Mouse (Mus musculus) limb, embryonic 14.5 days (tissue): ENCODE results near the gene Ksr1. TPM values are rescaled to one million over a fixed set of nuclear protein-coding genes. Genes with fewer than 3 reads are reported as not detected.

ENCODE experiments used
- ATAC-seq: fragments of 200-750 bp; cut with Nextera tagmentation; 2 replicates; pipeline ENCODE4 v1.8.0; 2017; ENCODE audit warnings: low read depth, moderate number of reproducible peaks, moderate TSS enrichment; ENCODE audit not compliant: low FRiP score
- DNase-seq: peaks from one replicate; pipeline ENCODE4 v3.0.0-alpha.2; 2015; ENCODE audit warnings: low spot score
- H3K27ac ChIP-seq: fragments of 300-500 bp; sonication (generic); replicated peaks from 2 replicates; pipeline ENCODE4 v1.5.1; 2014; ENCODE audit warnings: low read depth, mild to moderate bottlenecking, low read length, moderate library complexity, mixed read lengths
- H3K27me3 ChIP-seq: fragments of 300-500 bp; sonication (generic); 2 replicates; pipeline ENCODE4 v1.6.1; 2014; ENCODE audit warnings: low read length, mixed read lengths; ENCODE audit not compliant: control insufficient read depth, insufficient read depth
- H3K36me3 ChIP-seq: fragments of 300-500 bp; sonication (generic); 2 replicates; pipeline ENCODE4 v1.6.1; 2014; ENCODE audit warnings: mild to moderate bottlenecking, low read length, moderate library complexity, mixed read lengths; ENCODE audit not compliant: control insufficient read depth, insufficient read depth
- H3K4me1 ChIP-seq: fragments of 300-500 bp; sonication (generic); 2 replicates; pipeline ENCODE4 v1.6.1; 2014; ENCODE audit warnings: antibody characterized with exemption, low read length, mixed read lengths; ENCODE audit not compliant: control insufficient read depth, insufficient read depth
- H3K4me2 ChIP-seq: fragments of 300-500 bp; sonication (generic); replicated peaks from 2 replicates; pipeline ENCODE4 v1.6.1; 2014; ENCODE audit warnings: low read depth, mild to moderate bottlenecking, low read length, moderate library complexity; ENCODE audit not compliant: severe bottlenecking
- H3K4me3 ChIP-seq: fragments of 300-500 bp; sonication (generic); replicated peaks from 2 replicates; pipeline ENCODE4 v1.5.1; 2014; ENCODE audit warnings: low read length
- H3K9ac ChIP-seq: fragments of 300-500 bp; sonication (generic); 2 replicates; pipeline ENCODE4 v1.6.1; 2014; ENCODE audit warnings: mild to moderate bottlenecking, low read depth, low read length, moderate library complexity; ENCODE audit not compliant: severe bottlenecking
- H3K9me3 ChIP-seq: fragments of 300-500 bp; sonication (generic); 2 replicates; pipeline ENCODE4 v1.6.1; 2016; ENCODE audit warnings: low read length; ENCODE audit not compliant: control insufficient read depth
- POLR2A ChIP-seq: fragments of 200-500 bp; IDR thresholded peaks from 2 replicates; pipeline ENCODE4 v1.8.0; 2012; ENCODE audit warnings: inconsistent platforms, mild to moderate bottlenecking, moderate library complexity, borderline replicate concordance; ENCODE audit not compliant: insufficient read depth, insufficient read length; ENCODE audit errors: extremely low read depth
- WGBS: fragments of 180-500 bp; shearing (Covaris S2); extraction: QIAGEN DNeasy Blood & Tissue Kit; methylation state at CpG from one replicate; pipeline ENCODE4 v1.1.7; 2014; 5-methylcytosine and 5-hydroxymethylcytosine counted together
- polyA plus RNA-seq, 2 experiments: library from polyadenylated mRNA; depleted of rRNA in 1 of 2; stranded (reverse) in 1 of 2; unstranded in 1 of 2; fragments of >200 nt; fragmentation: Nextera tagmentation in 1 of 2; extraction: Ambion mirVana in 1 of 2; gene quantifications; 2 replicates each; pipeline versions ENCODE4 v1.2.1 to v1.2.3; 2012 to 2014

Gene Ksr1
- polyA plus RNA-seq, 2 experiments: 8.2 to 24.1 TPM

DNA sequence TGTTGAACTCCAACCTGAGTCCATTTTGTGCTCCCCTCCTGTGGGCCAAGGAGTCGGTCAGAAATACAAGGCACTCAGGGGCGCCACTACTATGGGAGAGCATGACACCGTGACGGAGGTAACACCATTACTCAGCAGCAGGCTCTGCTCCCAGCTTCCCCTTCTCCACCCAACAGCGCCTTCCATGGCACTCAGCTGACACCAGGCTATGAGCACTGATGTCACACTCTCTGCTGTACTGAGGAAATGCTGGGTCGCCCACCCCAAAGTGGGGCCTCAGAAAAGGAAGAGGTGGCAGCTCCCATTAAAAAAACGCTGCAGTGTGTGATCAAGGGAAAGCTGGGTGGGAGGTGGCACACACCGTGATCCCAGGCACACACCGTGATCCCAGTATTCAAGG lies 101.0 kb downstream of the Ksr1 start:
- H3K36me3 ChIP-seq: peaks cover 38% of the 10 kb centered on the region
- ATAC-seq: no peak
- no peaks in the 10 kb centered on the region for H3K9me3 ChIP-seq
- H3K27ac ChIP-seq: no peak overlapping the region
- H3K27me3 ChIP-seq: no peaks in the 10 kb centered on the region
- no peak for TF ChIP-seq POLR2A
- WGBS: 86% methylated on average over 9 of the region's 9 CpGs
- no peak overlapping the region for H3K4me3 ChIP-seq
- no peak for DNase-seq
- no peak overlapping the region for H3K9ac ChIP-seq
- no peak overlapping the region for H3K4me2 ChIP-seq
- peaks cover 10% of the 10 kb centered on the region for H3K4me1 ChIP-seq

DNA sequence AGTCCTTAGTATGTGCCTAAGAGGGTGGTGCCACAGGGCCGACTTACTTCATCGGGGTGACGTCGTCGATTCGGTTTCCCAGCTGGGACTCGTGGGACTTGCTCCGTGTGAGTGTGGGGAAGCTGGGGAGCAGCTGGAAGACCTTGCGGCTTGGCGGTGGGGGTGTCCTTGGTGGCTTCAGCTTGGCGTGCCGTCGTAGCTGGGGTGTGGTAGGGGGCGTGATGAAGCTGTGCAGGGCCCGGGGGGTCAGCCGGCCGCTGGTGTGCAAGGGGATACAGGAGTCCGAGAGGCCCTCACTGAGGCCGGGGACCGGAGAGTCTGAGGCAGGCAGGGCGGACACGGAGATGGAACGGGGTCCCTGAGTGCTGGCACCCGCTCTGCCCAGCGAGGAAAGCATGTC lies 101.4 kb downstream of the Ksr1 start:
- WGBS: 93% methylated on average over 24 of the region's 25 CpGs

DNA sequence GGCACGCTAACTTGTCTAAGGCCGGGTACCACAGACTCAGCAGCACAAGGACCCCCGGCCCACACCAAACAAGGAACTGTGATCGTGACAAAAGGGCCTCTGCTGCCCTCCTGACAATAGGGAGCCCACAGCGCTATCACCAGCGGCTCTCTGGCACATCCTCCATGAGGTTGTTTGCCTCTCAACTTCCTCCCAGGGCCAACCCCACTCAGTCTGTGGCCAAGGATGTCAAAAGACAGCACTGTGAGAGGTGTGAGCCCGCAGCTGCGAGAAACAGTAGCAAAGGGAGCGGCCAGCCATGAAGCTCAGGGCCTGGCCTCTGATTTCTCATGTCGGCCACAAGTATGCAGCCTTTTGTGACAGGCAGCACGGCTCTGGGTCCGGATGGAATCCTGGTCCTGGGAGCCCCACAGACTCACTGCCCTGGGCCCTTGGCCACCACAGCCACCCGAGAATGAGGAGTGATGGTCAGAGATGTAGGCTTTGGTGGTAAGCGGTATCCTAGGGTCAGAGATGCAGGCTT lies 104.2 kb downstream of the Ksr1 start:
- no peak for ATAC-seq
- TF ChIP-seq POLR2A: no peak
- Histone ChIP-seq H3K4me2 (no peak overlapping the region), H3K27ac (no peak overlapping the region), H3K4me3 (no peak overlapping the region), H3K27me3 (no peaks in the 10 kb centered on the region), H3K4me1 (peaks cover 8% of the 10 kb centered on the region; the same call in 1 of the 2 replicates), H3K9me3 (no peaks in the 10 kb centered on the region), H3K9ac (no peak overlapping the region), H3K36me3 (peaks cover 37% of the 10 kb centered on the region)
- WGBS: 90% methylated on average over 14 of the region's 14 CpGs
- no peak for DNase-seq

More for the DNA sequence above, 101.4 kb downstream of the Ksr1 start:
- H3K9ac ChIP-seq: no peak overlapping the region
- DNase-seq: no peak
- no peak overlapping the region for H3K4me3 ChIP-seq
- no peaks in the 10 kb centered on the region for H3K9me3 ChIP-seq
- ATAC-seq: no peak
- H3K4me2 ChIP-seq: no peak overlapping the region
- no peak overlapping the region for H3K27ac ChIP-seq
- peaks cover 38% of the 10 kb centered on the region for H3K36me3 ChIP-seq
- no peak for TF ChIP-seq POLR2A
- H3K4me1 ChIP-seq: peaks cover 10% of the 10 kb centered on the region
- H3K27me3 ChIP-seq: no peaks in the 10 kb centered on the region

DNA sequence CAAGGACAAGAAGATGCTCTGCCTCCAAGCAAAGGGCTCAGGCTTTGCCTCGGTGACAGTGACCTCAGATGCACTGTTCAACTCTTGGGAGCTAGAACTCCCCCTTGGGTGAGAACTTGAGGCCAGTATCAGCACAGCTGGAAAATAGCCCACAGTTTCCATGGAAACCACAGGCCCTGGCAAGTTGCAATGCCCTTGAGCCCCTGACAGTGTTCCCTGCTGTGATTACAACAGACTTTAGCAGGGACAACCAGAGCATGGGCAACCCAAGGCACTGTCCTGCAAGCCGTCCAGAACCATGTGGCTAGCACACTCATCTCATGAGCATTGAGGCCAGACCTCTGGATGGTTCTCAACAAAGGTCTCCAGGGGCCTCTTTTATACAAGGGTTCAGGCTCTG lies 106.7 kb downstream of the Ksr1 start:
- peaks cover 36% of the 10 kb centered on the region for H3K36me3 ChIP-seq
- H3K27ac ChIP-seq: no peak overlapping the region
- 0 out of 2 replicates have a peak, but pooled peaks cover 4% of the 10 kb centered on the region for H3K4me1 ChIP-seq
- no peak overlapping the region for H3K4me2 ChIP-seq
- no peaks in the 10 kb centered on the region for H3K9me3 ChIP-seq
- TF ChIP-seq POLR2A: no peak
- no peak overlapping the region for H3K9ac ChIP-seq
- no peak for DNase-seq
- 37% methylated on average over 2 of the region's 2 CpGs for WGBS
- no peaks in the 10 kb centered on the region for H3K27me3 ChIP-seq
- no peak for ATAC-seq
- H3K4me3 ChIP-seq: no peak overlapping the region

DNA sequence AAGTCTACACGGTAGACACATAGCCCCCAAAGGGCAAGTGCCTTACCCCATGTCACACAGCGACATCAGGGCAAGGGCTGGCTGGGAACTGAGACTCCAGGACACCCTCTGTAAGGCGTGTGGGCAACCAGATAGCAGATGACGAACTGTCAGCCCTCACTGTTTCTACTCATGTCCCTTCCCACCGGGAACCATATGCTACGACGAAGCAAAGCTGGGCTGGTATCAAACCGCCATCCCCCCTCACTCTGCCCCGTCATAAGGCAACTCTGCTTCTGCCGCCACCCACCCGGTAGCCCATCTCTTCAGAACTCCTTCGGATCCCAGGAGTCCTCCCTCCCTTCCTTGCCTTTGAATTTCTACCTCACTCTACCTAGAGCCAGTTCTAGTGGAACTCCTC lies 108.7 kb downstream of the Ksr1 start:
- Histone ChIP-seq H3K9me3 (no peaks in the 10 kb centered on the region), H3K9ac (no peak overlapping the region), H3K27me3 (no peaks in the 10 kb centered on the region), H3K4me2 (no peak overlapping the region), H3K4me3 (no peak overlapping the region), H3K27ac (no peak overlapping the region), H3K36me3 (peaks cover 21% of the 10 kb centered on the region), H3K4me1 (0 out of 2 replicates have a peak, but pooled peaks cover 4% of the 10 kb centered on the region)
- DNase-seq (no peak), ATAC-seq (no peak)
- WGBS: 88% methylated on average over 12 of the region's 12 CpGs
- no peak for TF ChIP-seq POLR2A
